In the genomic region with DNA sequence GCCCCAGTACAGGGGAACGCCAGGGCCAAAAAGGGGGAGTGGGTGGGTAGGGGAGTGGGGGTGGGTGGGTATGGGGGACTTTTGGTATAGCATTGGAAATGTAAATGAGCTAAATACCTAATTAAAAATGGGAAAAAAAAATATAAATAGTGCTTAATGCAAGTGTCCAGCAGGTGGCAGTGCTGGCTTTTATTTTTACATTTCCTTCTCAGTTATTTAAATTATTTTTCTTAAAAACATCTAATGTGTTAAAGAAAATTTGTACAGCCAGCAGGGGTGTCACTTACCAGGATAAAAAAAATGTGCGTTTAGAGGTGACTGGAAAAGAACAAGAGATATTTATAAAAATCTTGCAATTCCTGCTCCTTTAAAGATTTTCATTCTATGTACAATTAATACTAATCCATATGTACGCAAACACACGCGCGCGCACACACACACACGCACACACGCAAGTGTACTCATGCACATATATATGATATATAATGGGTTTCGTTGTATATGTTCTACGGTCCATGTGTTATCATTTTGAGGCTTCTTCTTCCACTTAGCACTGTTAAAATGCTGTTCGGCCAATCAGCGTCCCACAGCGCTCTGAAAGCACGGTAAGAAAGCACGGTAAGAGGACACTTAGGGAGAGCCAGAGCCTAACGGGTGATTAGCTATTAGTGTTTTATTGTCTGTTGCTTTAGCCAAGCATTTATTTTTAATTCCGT, we compare ENCODE assay signal across 8 mouse cellular contexts.
A peak's percentile ranks its signal among the peaks of the same experiment; 100 is the strongest.
DNase-seq lines count a peak whose midpoint lies in the region; ATAC-seq and TF ChIP-seq lines count a peak whose summit lies in the region.

No protein-coding gene starts in this region.

- no peak for ATAC-seq in limb, embryonic 14.5 days (ENCODE audit: low FRiP score, low read depth)
- no peak for ATAC-seq in CD4-positive, CD25-positive, alpha-beta regulatory T cell, adult 4 months

- H3K9me3 ChIP-seq in limb, embryonic 14.5 days (ENCODE audit: control insufficient read depth, low read length): no peaks in the 10 kb centered on the region
- no peaks in the 10 kb centered on the region for H3K9me3 ChIP-seq in limb, embryonic 10.5 days (replicated peaks)

- WGBS in limb, embryonic 14.5 days: 64% methylated on average over 18 of the region's 18 CpGs
- WGBS in limb, embryonic 10.5 days: 75% methylated on average over 18 of the region's 18 CpGs

- H3K4me2 ChIP-seq in limb, embryonic 14.5 days (replicated peaks; ENCODE audit: low read depth, low read length, severe bottlenecking): no peak overlapping the region

- H3K4me1 ChIP-seq in limb, embryonic 14.5 days (ENCODE audit: control insufficient read depth, insufficient read depth, low read length): no peaks in the 10 kb centered on the region
- no peaks in the 10 kb centered on the region for H3K4me1 ChIP-seq in limb, embryonic 10.5 days

- TF ChIP-seq POLR2A in limb, embryonic 14.5 days (IDR thresholded peaks at IDR 0.05; ENCODE audit: borderline replicate concordance, extremely low read depth, insufficient read depth, insufficient read length): no peak

- no peak overlapping the region for H3K9ac ChIP-seq in limb, embryonic 14.5 days (ENCODE audit: low read depth, low read length, severe bottlenecking)

- H3K4me3 ChIP-seq in limb, embryonic 14.5 days (replicated peaks; ENCODE audit: low read length): no peak overlapping the region
- no peak overlapping the region for H3K4me3 ChIP-seq in limb, embryonic 10.5 days

- no peaks in the 10 kb centered on the region for H3K27me3 ChIP-seq in limb, embryonic 14.5 days (ENCODE audit: control insufficient read depth, insufficient read depth, low read length)
- H3K27me3 ChIP-seq in limb, embryonic 10.5 days (ENCODE audit: low read depth, poor library complexity, severe bottlenecking): no peaks in the 10 kb centered on the region

- H3K36me3 ChIP-seq in limb, embryonic 14.5 days (ENCODE audit: control insufficient read depth, insufficient read depth, low read length): no peaks in the 10 kb centered on the region
- no peaks in the 10 kb centered on the region for H3K36me3 ChIP-seq in limb, embryonic 10.5 days

- DNase-seq in embryo, embryonic 11 days: peak; percentile 40
- no peak for DNase-seq in embryo, embryonic 9.5 days (ENCODE audit: extremely low spot score)
- peak; percentile 41 for DNase-seq in limb, embryonic 14.5 days (ENCODE audit: low spot score)
- DNase-seq in limb, embryonic 10.5 days (ENCODE audit: low spot score): no peak
- peak; percentile 5 for DNase-seq in ZHBTc4 (ENCODE audit: low read depth, low spot score)
- peak; percentile 18 for DNase-seq in lung, postnatal 14 days
- DNase-seq in spleen, postnatal 10 days (ENCODE audit: low spot score in 2 of 2): no peak

- no peak overlapping the region for H3K27ac ChIP-seq in limb, embryonic 14.5 days (replicated peaks; ENCODE audit: low read depth, low read length)
- H3K27ac ChIP-seq in limb, embryonic 10.5 days: no peak overlapping the region

Comparison
In these comparisons a context has a peak if more than half of its experiments do, and no peak if none do; other contexts are left out.
1. DNase-seq: peak in embryo, embryonic 11 days (single experiment), limb, embryonic 14.5 days (single experiment), ZHBTc4 (single experiment) and lung, postnatal 14 days (single experiment); none in embryo, embryonic 9.5 days (single experiment), limb, embryonic 10.5 days (single experiment) and spleen, postnatal 10 days (0 of 2).